Mouse (Mus musculus) erythroblast, embryonic 14.5 days (primary cell): ENCODE data around the gene 4933434E20Rik.

Experiments
- GATA1 ChIP-seq: IDR thresholded peaks from 2 replicates; pipeline ENCODE4 v1.6.1; 2012; ENCODE audit warnings: low read length, inconsistent platforms, mixed read lengths
- TAL1 ChIP-seq: IDR thresholded peaks from 3 replicates; pipeline ENCODE4 v1.6.1; 2012; ENCODE audit warnings: low read length, inconsistent platforms, mixed read lengths

DNA sequence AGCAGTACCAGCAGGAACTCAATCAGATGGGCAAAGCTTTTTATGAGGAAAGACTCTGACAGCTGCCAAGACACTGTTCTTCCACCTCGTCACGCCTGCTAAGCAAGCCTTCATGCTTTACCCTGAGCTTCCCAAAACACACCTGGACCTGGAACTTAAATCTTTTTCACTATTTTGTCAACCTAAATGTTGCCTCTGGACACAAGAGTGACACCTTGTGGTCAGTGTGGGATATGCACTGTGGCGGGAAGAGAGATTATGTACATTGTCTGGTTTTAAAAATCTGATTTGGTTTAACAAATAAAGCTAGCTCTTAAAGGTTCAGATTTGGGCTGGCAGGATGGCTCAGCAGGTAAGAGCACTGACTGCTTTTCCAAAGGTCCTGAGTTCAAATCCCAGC, 14.1 kb downstream of the 4933434E20Rik start:
- TF ChIP-seq GATA1, result no peak
- no peak for TF ChIP-seq TAL1
